In genomic region chr1:93511585-93512350, GRCm38 (mm10) we compare ENCODE assay signal across 7 mouse cellular contexts. TPM values are rescaled to one million over a fixed set of nuclear protein-coding genes. Genes with fewer than 3 reads are reported as not detected.
DNase-seq lines count a peak whose midpoint lies in the region; ATAC-seq and TF ChIP-seq lines count a peak whose summit lies in the region.

Farp2 (plus strand) TSS chr1:93512079.

- H3K4me1 ChIP-seq in embryonic facial prominence, embryonic 10.5 days = peaks cover 29% of the 10 kb centered on the region
- 0 out of 2 replicates have a peak, but pooled peaks cover 8% of the 10 kb centered on the region for H3K4me1 ChIP-seq in intestine, postnatal 0 days (replicated peaks; ENCODE audit: control insufficient read depth, insufficient read depth, low read length)
- peaks cover 21% of the 10 kb centered on the region for H3K4me1 ChIP-seq in midbrain, embryonic 12.5 days
- H3K4me1 ChIP-seq in small intestine, adult 2 months (ENCODE audit: control insufficient read depth, insufficient read depth, insufficient read length, low read length) = peaks cover 11% of the 10 kb centered on the region; the same call in 1 of the 2 replicates

- DNase-seq in adrenal gland, postnatal 10 days = peak; percentile 99
- DNase-seq in embryonic facial prominence, embryonic 10.5 days (ENCODE audit: low spot score) = peak; percentile 97
- DNase-seq in gonadal fat pad, adult 2 months (ENCODE audit: low read depth) = peak; percentile 57
- DNase-seq in left cerebral cortex, postnatal 4 days = peak; percentile 94

- TF ChIP-seq POLR2A in small intestine, adult 2 months (IDR thresholded peaks at IDR 0.05; ENCODE audit: low read depth, low read length) = peak; percentile 91

- H3K36me3 ChIP-seq in embryonic facial prominence, embryonic 10.5 days (replicated peaks) = peaks cover 35% of the 10 kb centered on the region
- peaks cover 3% of the 10 kb centered on the region; the same call in 1 of the 2 replicates for H3K36me3 ChIP-seq in intestine, postnatal 0 days (ENCODE audit: control insufficient read depth, insufficient read depth)
- peaks cover 14% of the 10 kb centered on the region for H3K36me3 ChIP-seq in midbrain, embryonic 12.5 days
- peaks cover 12% of the 10 kb centered on the region for H3K36me3 ChIP-seq in small intestine, adult 2 months (ENCODE audit: control insufficient read depth, insufficient read depth, low read length)

- no peaks in the 10 kb centered on the region for H3K9me3 ChIP-seq in embryonic facial prominence, embryonic 10.5 days
- no peaks in the 10 kb centered on the region for H3K9me3 ChIP-seq in intestine, postnatal 0 days (ENCODE audit: control insufficient read depth)
- no peaks in the 10 kb centered on the region for H3K9me3 ChIP-seq in midbrain, embryonic 12.5 days

- H3K4me2 ChIP-seq in intestine, postnatal 0 days (replicated peaks; ENCODE audit: low read depth) = peak within 1 kb of the TSS; percentile 75
- H3K4me2 ChIP-seq in midbrain, embryonic 12.5 days (replicated peaks) = peak within 1 kb of the TSS; percentile 95

- WGBS in embryonic facial prominence, embryonic 10.5 days = under 1% methylated on average over 71 of the region's 71 CpGs
- under 1% methylated on average over 66 of the region's 71 CpGs for WGBS in intestine, postnatal 0 days
- under 1% methylated on average over 61 of the region's 71 CpGs for WGBS in midbrain, embryonic 12.5 days
- under 1% methylated on average over 64 of the region's 71 CpGs for WGBS in small intestine, adult 2 months

- TF ChIP-seq CTCF in intestine, postnatal 0 days (IDR thresholded peaks at IDR 0.05; ENCODE audit: low read depth) = no peak; the same call in 1 of the 2 replicates
- no peak for TF ChIP-seq CTCF in small intestine, adult 2 months (IDR thresholded peaks at IDR 0.05; ENCODE audit: extremely low read depth, insufficient read length, insufficient replicate concordance, low read depth, low read length)

- no peaks in the 10 kb centered on the region for H3K27me3 ChIP-seq in embryonic facial prominence, embryonic 10.5 days (replicated peaks; ENCODE audit: low read depth, poor library complexity, severe bottlenecking)
- no peaks in the 10 kb centered on the region for H3K27me3 ChIP-seq in intestine, postnatal 0 days (replicated peaks; ENCODE audit: control insufficient read depth, insufficient read depth, low read length)
- H3K27me3 ChIP-seq in midbrain, embryonic 12.5 days = 0 out of 2 replicates have a peak, but pooled peaks cover 5% of the 10 kb centered on the region
- H3K27me3 ChIP-seq in small intestine, adult 2 months (ENCODE audit: control insufficient read depth, insufficient read depth, low read length) = no peaks in the 10 kb centered on the region

- H3K27ac ChIP-seq in embryonic facial prominence, embryonic 10.5 days (replicated peaks) = peak within 1 kb of the TSS; percentile 87
- peak within 1 kb of the TSS; percentile 65 for H3K27ac ChIP-seq in intestine, postnatal 0 days (ENCODE audit: low read depth, low read length)
- H3K27ac ChIP-seq in midbrain, embryonic 12.5 days (replicated peaks) = peak within 1 kb of the TSS; percentile 58; the same call in 1 of the 2 replicates
- H3K27ac ChIP-seq in small intestine, adult 2 months (ENCODE audit: insufficient read depth, low read depth, low read length) = peak within 1 kb of the TSS; percentile 86

- intact Hi-C loops in left cerebral cortex, postnatal 4 days (cut with DNase I) = no loop called here

- H3K9ac ChIP-seq in intestine, postnatal 0 days (ENCODE audit: low read depth, low read length) = peak within 1 kb of the TSS; percentile 74
- peak within 1 kb of the TSS; percentile 76 for H3K9ac ChIP-seq in midbrain, embryonic 12.5 days (replicated peaks)

- peak within 1 kb of the TSS; percentile 84 for H3K4me3 ChIP-seq in embryonic facial prominence, embryonic 10.5 days
- peak within 1 kb of the TSS; percentile 61 for H3K4me3 ChIP-seq in intestine, postnatal 0 days (ENCODE audit: low read depth, low read length)
- peak within 1 kb of the TSS; percentile 70 for H3K4me3 ChIP-seq in midbrain, embryonic 12.5 days
- peak within 1 kb of the TSS; percentile 90 for H3K4me3 ChIP-seq in small intestine, adult 2 months (ENCODE audit: low read depth, low read length)

- ATAC-seq in intestine, postnatal 0 days = peak; percentile 98
- ATAC-seq in midbrain, embryonic 12.5 days (ENCODE audit: low FRiP score, low read depth) = peak; percentile 98

RNA-seq across cellular contexts. Expression of gene Farp2, which starts in this region (rescaled TPM):
- total RNA-seq in adrenal gland, postnatal 10 days (2021) = 10 to 100 TPM; 17.7 to 20.1 TPM
- polyA plus RNA-seq in embryonic facial prominence, embryonic 10.5 days (2016; fragmentation: Nextera tagmentation; extraction: Ambion mirVana) = 5.9 and 6.4 TPM in 2 replicates
- 6.4 and 6.8 TPM in 2 replicates for polyA plus RNA-seq in gonadal fat pad, adult 2 months (2012; rRNA removed)
- polyA plus RNA-seq in intestine, postnatal 0 days (2015; fragmentation: Nextera tagmentation; extraction: Ambion mirVana) = 5.3 and 6.7 TPM in 2 replicates
- 1 to 10 TPM; 8.7 to 8.9 TPM for total RNA-seq in left cerebral cortex, postnatal 4 days (2021)
- polyA plus RNA-seq in midbrain, embryonic 12.5 days (2016; fragmentation: Nextera tagmentation; extraction: Ambion mirVana) = 5.5 and 5.7 TPM in 2 replicates
- polyA plus RNA-seq in small intestine, adult 2 months (2012; rRNA removed) = 4.7 and 13.6 TPM in 2 replicates

Comparison
In these comparisons a context has a peak if more than half of its experiments do, and no peak if none do; other contexts are left out.
1. Peak in every context shown above with its lines: DNase-seq, ATAC-seq, H3K4me3 ChIP-seq and H3K27ac ChIP-seq.